ENCODE assay signal across 8 mouse cellular contexts in the genomic region with DNA sequence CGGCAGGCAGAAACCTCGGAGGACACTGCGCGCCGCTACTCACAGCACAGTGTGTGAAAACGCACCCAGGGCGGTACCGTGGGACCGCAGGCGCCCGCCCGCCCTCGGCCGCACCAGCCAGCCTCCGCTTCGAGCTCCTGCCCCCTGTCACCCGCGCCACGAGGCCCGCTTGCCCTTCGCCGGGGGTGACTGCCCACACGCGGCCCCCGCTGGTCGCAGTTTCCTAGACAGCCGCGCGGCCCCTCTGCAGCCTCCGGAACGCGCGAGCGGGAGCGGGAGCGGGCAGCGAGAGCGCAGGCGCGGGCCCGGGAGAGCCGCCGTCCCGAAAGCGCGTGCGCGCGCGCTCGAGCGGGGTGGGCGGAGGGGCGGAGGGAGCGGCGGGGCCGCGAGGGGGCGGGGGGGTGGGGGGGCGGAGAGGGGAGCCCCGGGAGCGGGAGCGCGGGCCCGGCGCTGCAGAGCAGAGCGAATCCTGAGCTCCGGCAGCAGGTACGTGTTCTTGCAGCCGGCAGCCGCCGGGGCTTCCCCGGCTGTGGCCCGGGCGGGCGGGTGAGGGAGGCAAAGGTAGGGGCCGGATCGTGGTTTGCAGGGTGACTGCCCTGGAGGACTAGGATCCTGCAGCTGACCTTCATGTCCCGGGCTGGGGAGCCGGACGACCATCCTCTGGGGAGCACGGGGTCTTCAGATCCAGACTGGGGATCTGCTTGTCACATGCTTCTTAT. TPM values are rescaled to one million over a fixed set of nuclear protein-coding genes. Genes with fewer than 3 reads are reported as not detected.
DNase-seq lines count a peak whose midpoint lies in the region; ATAC-seq and TF ChIP-seq lines count a peak whose summit lies in the region.

A gene (minus strand): TSS at position 330 of the 719 bp plus-strand sequence.
A gene (plus strand): TSS at position 399 of the 719 bp plus-strand sequence.

- peak within 1 kb of the TSS; percentile 81 for H3K9ac ChIP-seq in forebrain, embryonic 12.5 days
- H3K9ac ChIP-seq in heart, postnatal 0 days (replicated peaks; ENCODE audit: low read depth, low read length), result peak within 1 kb of the TSS; percentile 64

- peak; percentile 63 for DNase-seq in CD4-positive helper T cell, adult 2 months (ENCODE audit: low read depth, low spot score)
- peak; percentile 93 for DNase-seq in brain, adult 2 months (ENCODE audit: low read depth, low spot score)
- DNase-seq in heart, postnatal 0 days (ENCODE audit: low spot score), result peak; percentile 75
- DNase-seq in kidney, postnatal 4 days, result peak; percentile 79 to 84
- peak; percentile 61 to 66 for DNase-seq in lung, adult 18-20 months
- DNase-seq in testis, postnatal 14 days (ENCODE audit: low spot score), result peak; percentile 83

- TF ChIP-seq EP300 in heart, postnatal 0 days (IDR thresholded peaks at IDR 0.05; ENCODE audit: low read depth), result no peak

- under 1% methylated on average over 66 of the region's 82 CpGs for WGBS in forebrain, embryonic 12.5 days
- WGBS in heart, postnatal 0 days, result under 1% methylated on average over 53 of the region's 82 CpGs

- H3K27me3 ChIP-seq in forebrain, embryonic 12.5 days, result peaks cover 45% of the 10 kb centered on the region
- peaks cover 42% of the 10 kb centered on the region for H3K27me3 ChIP-seq in heart, postnatal 0 days (ENCODE audit: control insufficient read depth, insufficient read depth, low read length)

- no peaks in the 10 kb centered on the region for H3K36me3 ChIP-seq in forebrain, embryonic 12.5 days (replicated peaks)
- H3K36me3 ChIP-seq in heart, postnatal 0 days (replicated peaks; ENCODE audit: control insufficient read depth, insufficient read depth, low read length), result no peaks in the 10 kb centered on the region

- peaks cover 10% of the 10 kb centered on the region for H3K4me1 ChIP-seq in forebrain, embryonic 12.5 days
- no peaks in the 10 kb centered on the region for H3K4me1 ChIP-seq in heart, postnatal 0 days (ENCODE audit: control insufficient read depth, insufficient read depth)

- no peaks in the 10 kb centered on the region for H3K9me3 ChIP-seq in forebrain, embryonic 12.5 days
- no peaks in the 10 kb centered on the region for H3K9me3 ChIP-seq in heart, postnatal 0 days (replicated peaks; ENCODE audit: control insufficient read depth, low read length)

- peak within 1 kb of the TSS; percentile 71 for H3K4me3 ChIP-seq in forebrain, embryonic 12.5 days (replicated peaks)
- H3K4me3 ChIP-seq in heart, postnatal 0 days (ENCODE audit: low read depth, low read length), result peak within 1 kb of the TSS; percentile 87

- peak within 1 kb of the TSS; percentile 84 for H3K4me2 ChIP-seq in forebrain, embryonic 12.5 days
- peak within 1 kb of the TSS; percentile 99 for H3K4me2 ChIP-seq in heart, postnatal 0 days (ENCODE audit: low read depth, low read length)

- H3K27ac ChIP-seq in forebrain, embryonic 12.5 days, result 0 out of 2 replicates have a peak within 1 kb of the TSS, but pooled peaks have one; percentile 26
- H3K27ac ChIP-seq in heart, postnatal 0 days (ENCODE audit: low read depth), result no peak within 1 kb of the TSS

- TF ChIP-seq CTCF in heart, postnatal 0 days (IDR thresholded peaks at IDR 0.05; ENCODE audit: low read depth), result no peak

- peak; percentile 91 for ATAC-seq in forebrain, embryonic 12.5 days (ENCODE audit: low FRiP score)
- ATAC-seq in heart, postnatal 0 days (ENCODE audit: insufficient read depth, low read depth), result peak; percentile 86
- 0 out of 2 replicates have a peak, but pooled peaks have one; percentile 13 for ATAC-seq in neutrophil, adult 5-6 weeks (ENCODE audit: extremely low read depth, insufficient number of reproducible peaks, low FRiP score, poor library complexity, severe bottlenecking)

RNA-seq across cellular contexts. Expression of the first gene that starts in this region (rescaled TPM):
- polyA plus RNA-seq in forebrain, embryonic 12.5 days (2016; fragmentation: Nextera tagmentation; extraction: Ambion mirVana), result 0.87 and 2.2 TPM in 2 replicates
- 0.43 TPM in 1 of 2 replicates, not detected in the other for total RNA-seq in heart, postnatal 0 days (2014; rRNA removed; ENCODE audit: low replicate concordance)
- 1.2 and 1.3 TPM in 2 replicates for polyA plus RNA-seq in heart, postnatal 0 days (2015; fragmentation: Nextera tagmentation; extraction: Ambion mirVana)
- total RNA-seq in neutrophil, adult 5-6 weeks (2017), result 0.47 and 0.49 TPM in 2 replicates

RNA-seq across cellular contexts. Expression of the second gene that starts in this region (rescaled TPM):
- 0.73 and 0.74 TPM in 2 replicates for polyA plus RNA-seq in forebrain, embryonic 12.5 days (2016; fragmentation: Nextera tagmentation; extraction: Ambion mirVana)
- total RNA-seq in heart, postnatal 0 days (2014; rRNA removed; ENCODE audit: low replicate concordance), result 2.1 TPM in 1 of 2 replicates, not detected in the other
- 0.11 and 0.15 TPM in 2 replicates for polyA plus RNA-seq in heart, postnatal 0 days (2015; fragmentation: Nextera tagmentation; extraction: Ambion mirVana)
- 0.12 TPM in 1 of 2 replicates, not detected in the other for total RNA-seq in neutrophil, adult 5-6 weeks (2017)

Comparison
In these comparisons a context has a peak if more than half of its experiments do, and no peak if none do; other contexts are left out.
1. Peak in ATAC-seq in neutrophil, adult 5-6 weeks; RNA of the genes that start here not detected or under 1 TPM.
2. ATAC-seq: peak in every context shown above with its lines; median percentile 91 in forebrain, embryonic 12.5 days; 86 in heart, postnatal 0 days; 13 in neutrophil, adult 5-6 weeks.